Mouse (Mus musculus) right cerebral cortex, postnatal 10 days (tissue): ENCODE data around the gene Pip4k2a.

Experiments
- DNase-seq, 2 experiments: peaks; one replicate each; pipeline ENCODE4 v3.0.0; 2021; ENCODE audit warnings: low spot score in 2 of 2

Pip4k2a gene

GRCm38 (mm10) chr2:18979675-18980074 is 18.3 kb downstream of the Pip4k2a start:
- DNase-seq: no peak

GRCm38 (mm10) chr2:18979046-18979445 is 18.9 kb downstream of the Pip4k2a start:
- DNase-seq: no peak

- no peak for DNase-seq
Measured at GRCm38 (mm10) chr2:18977201-18977805, 20.6 kb downstream of the Pip4k2a start.

GRCm38 (mm10) chr2:18976175-18976574 is 21.8 kb downstream of the Pip4k2a start:
- DNase-seq: no peak

- DNase-seq: no peak
Measured at GRCm38 (mm10) chr2:18974882-18975645, 22.9 kb downstream of the Pip4k2a start.

- no peak for DNase-seq
Measured at GRCm38 (mm10) chr2:18971564-18971963, 26.4 kb downstream of the Pip4k2a start.

GRCm38 (mm10) chr2:18970461-18970860 is 27.5 kb downstream of the Pip4k2a start:
- no peak for DNase-seq

- DNase-seq: no peak
Measured at GRCm38 (mm10) chr2:18969066-18969681, 28.8 kb downstream of the Pip4k2a start.

GRCm38 (mm10) chr2:18967451-18968063 is 30.4 kb downstream of the Pip4k2a start:
- DNase-seq: no peak

- DNase-seq: no peak
Measured at GRCm38 (mm10) chr2:18966566-18966965, 31.4 kb downstream of the Pip4k2a start.

- no peak for DNase-seq
Measured at GRCm38 (mm10) chr2:18965950-18966349, 32.0 kb downstream of the Pip4k2a start.

- DNase-seq: no peak
Measured at GRCm38 (mm10) chr2:18965108-18965507, 32.8 kb downstream of the Pip4k2a start.

- no peak for DNase-seq
Measured at GRCm38 (mm10) chr2:18963286-18964040, 34.5 kb downstream of the Pip4k2a start.

GRCm38 (mm10) chr2:18962502-18962901 is 35.4 kb downstream of the Pip4k2a start:
- no peak for DNase-seq

GRCm38 (mm10) chr2:18960376-18960973 is 37.5 kb downstream of the Pip4k2a start:
- no peak for DNase-seq

GRCm38 (mm10) chr2:18959558-18959957 is 38.4 kb downstream of the Pip4k2a start:
- DNase-seq: no peak

GRCm38 (mm10) chr2:18959008-18959407 is 38.9 kb downstream of the Pip4k2a start:
- DNase-seq: no peak

- DNase-seq: no peak
Measured at GRCm38 (mm10) chr2:18958501-18958900, 39.4 kb downstream of the Pip4k2a start.

- DNase-seq: no peak
Measured at GRCm38 (mm10) chr2:18958044-18958443, 39.9 kb downstream of the Pip4k2a start.

- no peak for DNase-seq
Measured at GRCm38 (mm10) chr2:18957459-18957858, 40.5 kb downstream of the Pip4k2a start.

- no peak for DNase-seq
Measured at GRCm38 (mm10) chr2:18956945-18957344, 41.0 kb downstream of the Pip4k2a start.
